Mouse (Mus musculus): ENCODE results near the gene Ugt1a1. TPM values are rescaled to one million over a fixed set of nuclear protein-coding genes. Genes with fewer than 3 reads are reported as not detected.

Ugt1a1 gene
- polyA plus RNA-seq, 1 experiment from 2014 or later: not detected

DNA sequence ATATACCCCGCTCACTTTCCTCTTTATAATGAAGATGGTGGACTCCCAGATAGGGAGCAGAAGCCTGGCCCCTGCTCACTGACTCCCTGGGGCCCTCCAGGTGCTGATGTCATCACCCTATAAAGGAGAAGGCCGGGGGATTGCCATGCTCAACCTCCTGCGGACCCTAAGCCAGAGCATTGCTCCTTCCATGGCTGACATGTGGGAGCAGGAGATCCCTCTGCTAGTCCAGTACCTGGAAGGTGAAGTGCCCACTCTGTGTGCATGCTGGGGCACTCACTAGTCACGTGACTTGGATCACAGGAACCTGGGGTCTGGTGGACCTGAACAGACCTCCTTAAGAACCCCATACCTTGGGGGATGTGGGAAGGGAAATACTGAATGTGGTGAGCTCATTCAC is 28.8 kb downstream of the Ugt1a1 start:
- Histone ChIP-seq H3K9ac (no peak overlapping the region), H3K4me1 (no peaks in the 10 kb centered on the region), H3K27me3 (no peaks in the 10 kb centered on the region), H3K36me3 (replicated peaks) (no peaks in the 10 kb centered on the region), H3K4me3 (replicated peaks) (no peak overlapping the region), H3K9me3 (peaks cover 93% of the 10 kb centered on the region), H3K4me2 (no peak overlapping the region), H3K27ac (no peak overlapping the region)
- 72% methylated on average over 4 of the region's 4 CpGs for whole genome bisulfite sequencing
- ATAC-seq (ENCODE audit: low FRiP score): peak; percentile 1; the same call in 1 of the 2 replicates

DNA sequence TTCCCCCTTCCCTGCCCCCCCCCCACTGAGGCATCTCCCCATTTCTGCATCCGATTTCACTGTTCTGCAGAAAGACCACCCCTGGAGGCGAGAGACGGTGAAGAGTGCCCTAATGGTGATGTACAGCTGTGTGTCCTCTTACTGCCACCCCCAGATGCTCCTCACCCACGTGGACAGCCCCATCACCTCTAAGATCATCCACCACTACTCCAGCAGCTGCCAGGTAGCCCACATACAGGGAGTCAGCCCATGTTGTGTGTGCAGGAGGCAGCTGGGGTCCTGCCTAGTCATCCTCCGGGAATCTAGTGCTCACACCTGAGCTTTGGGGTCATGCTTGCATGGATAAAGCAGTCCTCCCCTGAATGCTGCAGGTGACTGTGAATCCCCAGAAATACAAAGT is 32.1 kb downstream of the Ugt1a1 start:
- no peak overlapping the region for H3K27ac ChIP-seq
- no peak overlapping the region for H3K4me2 ChIP-seq
- peaks cover 95% of the 10 kb centered on the region for H3K9me3 ChIP-seq
- H3K4me1 ChIP-seq: no peaks in the 10 kb centered on the region
- no peak overlapping the region for H3K4me3 ChIP-seq (replicated peaks)
- no peak for ATAC-seq (ENCODE audit: low FRiP score)
- 67% methylated on average over 5 of the region's 5 CpGs for WGBS
- no peaks in the 10 kb centered on the region for H3K36me3 ChIP-seq (replicated peaks)
- no peak overlapping the region for H3K9ac ChIP-seq
- H3K27me3 ChIP-seq: no peaks in the 10 kb centered on the region

DNA sequence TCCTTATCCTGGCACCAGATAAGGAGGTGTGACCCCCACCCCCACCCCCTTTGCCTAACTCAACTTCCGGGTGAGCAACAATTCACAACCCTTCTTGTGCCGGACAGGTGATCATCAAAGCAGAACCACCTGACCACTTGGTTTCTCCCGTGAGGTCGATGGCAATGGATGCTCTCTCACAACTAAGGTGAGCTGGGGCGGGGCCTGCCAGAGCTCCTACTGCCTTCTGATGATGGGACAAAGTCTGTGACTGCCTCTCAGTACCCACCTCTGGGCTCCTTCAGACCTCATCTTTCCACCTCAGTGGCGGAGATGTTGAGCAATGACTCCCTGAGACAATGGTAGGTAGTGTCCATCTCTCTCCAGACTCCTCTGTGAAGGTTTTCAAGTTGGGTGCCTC is 34.1 kb downstream of the Ugt1a1 start:
- Histone ChIP-seq H3K27me3 (no peaks in the 10 kb centered on the region), H3K9ac (no peak overlapping the region), H3K4me2 (no peak overlapping the region), H3K36me3 (replicated peaks) (no peaks in the 10 kb centered on the region), H3K27ac (no peak overlapping the region), H3K4me3 (replicated peaks) (no peak overlapping the region), H3K9me3 (peaks cover 95% of the 10 kb centered on the region), H3K4me1 (no peaks in the 10 kb centered on the region)
- ATAC-seq (ENCODE audit: low FRiP score): 0 out of 2 replicates have a peak, but pooled peaks have one; percentile 0
- 79% methylated on average over 6 of the region's 6 CpGs for WGBS

DNA sequence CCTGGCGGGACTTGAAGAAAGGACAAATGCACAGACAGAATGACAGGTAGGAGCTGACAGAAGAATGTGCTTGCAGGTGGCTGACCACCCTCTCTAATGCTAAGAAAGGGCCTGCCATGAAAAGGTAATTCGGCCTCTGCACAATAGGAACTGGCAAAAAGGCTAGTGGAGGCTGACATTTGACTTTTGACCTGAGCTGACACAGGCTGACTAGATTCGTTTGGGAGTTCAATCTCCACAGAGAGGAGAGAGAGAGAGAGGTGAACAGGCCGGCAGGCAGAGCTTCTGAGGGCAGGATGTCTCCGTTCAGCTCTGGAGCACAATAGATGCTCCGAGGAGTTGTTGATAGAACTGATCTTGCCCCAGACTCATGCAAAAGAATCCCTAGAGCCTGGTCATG is 34.6 kb downstream of the Ugt1a1 start:
- H3K4me1 ChIP-seq: no peaks in the 10 kb centered on the region
- H3K9ac ChIP-seq: no peak overlapping the region
- no peak overlapping the region for H3K4me2 ChIP-seq
- H3K4me3 ChIP-seq (replicated peaks): no peak overlapping the region
- no peaks in the 10 kb centered on the region for H3K27me3 ChIP-seq
- no peaks in the 10 kb centered on the region for H3K36me3 ChIP-seq (replicated peaks)
- H3K27ac ChIP-seq: no peak overlapping the region
- 43% methylated on average over 6 of the region's 6 CpGs for WGBS
- ATAC-seq (ENCODE audit: low FRiP score): no peak
- H3K9me3 ChIP-seq: peaks cover 95% of the 10 kb centered on the region

DNA sequence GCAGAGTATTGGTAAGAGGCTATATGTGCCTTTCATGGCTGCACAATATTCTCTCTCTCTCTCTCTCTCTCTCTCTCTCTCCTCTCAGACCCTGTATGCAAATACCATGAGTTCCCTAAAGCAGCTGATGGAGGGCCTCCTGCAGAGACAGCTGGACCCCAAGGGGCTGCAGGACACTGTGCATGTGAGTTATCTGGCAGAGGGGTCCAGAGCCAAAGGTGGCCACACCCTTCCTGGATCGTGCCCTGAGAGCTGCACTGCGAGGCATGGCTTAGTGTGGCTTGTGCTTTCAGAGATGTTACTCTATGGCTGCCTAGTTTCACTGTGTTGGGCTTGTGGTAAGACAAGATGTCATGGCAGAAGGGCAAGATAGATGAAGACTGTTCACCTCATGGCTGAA is 35.9 kb downstream of the Ugt1a1 start:
- no peaks in the 10 kb centered on the region for H3K4me1 ChIP-seq
- no peaks in the 10 kb centered on the region for H3K27me3 ChIP-seq
- H3K27ac ChIP-seq: no peak overlapping the region
- no peak overlapping the region for H3K4me3 ChIP-seq (replicated peaks)
- ATAC-seq (ENCODE audit: low FRiP score): no peak
- no peak overlapping the region for H3K4me2 ChIP-seq
- peaks cover 94% of the 10 kb centered on the region for H3K9me3 ChIP-seq
- no peak overlapping the region for H3K9ac ChIP-seq
- 54% methylated on average over 2 of the region's 2 CpGs for WGBS
- H3K36me3 ChIP-seq (replicated peaks): no peaks in the 10 kb centered on the region

DNA sequence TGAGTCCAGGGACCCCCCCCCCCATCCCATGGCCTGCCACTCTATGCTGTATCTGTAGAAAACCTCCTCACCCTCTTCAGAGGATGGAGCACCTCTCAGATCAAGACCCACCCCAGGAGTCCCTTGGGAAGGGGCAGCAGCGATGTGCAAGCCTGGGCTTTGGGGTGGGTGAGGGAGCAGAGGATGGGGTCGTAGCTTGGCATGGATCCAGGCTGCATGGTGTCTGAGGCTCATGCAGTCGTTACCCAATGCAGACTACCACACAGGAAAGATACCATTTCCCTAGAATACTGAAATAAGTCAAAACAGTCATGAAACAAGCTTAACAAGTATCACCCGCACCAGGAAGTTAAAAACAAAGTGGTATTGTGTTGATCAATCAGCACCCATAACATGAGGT is 36.9 kb downstream of the Ugt1a1 start:
- Histone ChIP-seq H3K27ac (no peak overlapping the region), H3K9me3 (peaks cover 96% of the 10 kb centered on the region), H3K9ac (no peak overlapping the region), H3K4me3 (replicated peaks) (no peak overlapping the region), H3K4me1 (no peaks in the 10 kb centered on the region), H3K36me3 (replicated peaks) (no peaks in the 10 kb centered on the region), H3K4me2 (no peak overlapping the region), H3K27me3 (no peaks in the 10 kb centered on the region)
- WGBS: 68% methylated on average over 4 of the region's 4 CpGs
- ATAC-seq (ENCODE audit: low FRiP score): no peak

DNA sequence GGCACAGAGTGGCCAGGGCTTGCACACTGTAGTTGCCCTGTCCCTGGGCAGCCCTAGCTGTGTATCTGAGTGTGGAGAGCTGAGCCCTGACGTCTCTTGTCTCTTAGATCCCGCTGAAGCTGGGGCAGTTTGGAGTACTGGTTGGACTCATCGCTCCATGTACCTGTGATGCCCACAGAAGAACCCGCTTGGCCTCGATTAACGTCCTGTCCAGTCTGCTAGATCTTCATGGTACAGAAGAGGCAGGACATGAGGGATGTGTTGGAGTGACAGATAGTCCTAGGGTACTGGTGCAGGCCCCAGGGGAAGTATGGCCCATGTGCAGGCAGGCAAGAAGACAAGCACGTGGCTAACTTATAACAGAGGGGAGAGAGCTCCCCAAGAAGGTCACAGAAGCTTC is 37.8 kb downstream of the Ugt1a1 start:
- H3K27me3 ChIP-seq: no peaks in the 10 kb centered on the region
- no peak overlapping the region for H3K4me2 ChIP-seq
- H3K27ac ChIP-seq: no peak overlapping the region
- peaks cover 96% of the 10 kb centered on the region for H3K9me3 ChIP-seq
- H3K36me3 ChIP-seq (replicated peaks): no peaks in the 10 kb centered on the region
- no peaks in the 10 kb centered on the region for H3K4me1 ChIP-seq
- no peak for ATAC-seq (ENCODE audit: low FRiP score)
- no peak overlapping the region for H3K4me3 ChIP-seq (replicated peaks)
- 81% methylated on average over 7 of the region's 7 CpGs for WGBS
- H3K9ac ChIP-seq: no peak overlapping the region

DNA sequence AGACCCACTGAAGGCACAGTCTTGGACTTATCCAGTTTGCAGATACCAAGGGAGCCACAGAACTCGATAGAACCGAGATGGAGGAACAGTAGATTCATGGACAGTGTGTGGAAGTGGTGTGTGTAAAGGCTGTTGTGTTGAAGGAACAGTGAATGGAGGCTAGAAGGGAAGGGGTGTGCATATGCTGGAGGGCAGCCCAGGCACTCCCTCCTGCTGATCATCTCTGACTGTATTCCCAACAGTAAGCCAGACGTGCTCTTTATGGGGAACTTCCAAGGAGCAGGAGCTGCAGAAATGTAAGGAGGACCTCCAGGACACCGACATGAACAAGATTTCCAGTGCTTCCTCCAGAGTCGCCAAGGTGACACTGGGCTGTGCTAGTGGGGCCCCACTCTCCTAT is 38.3 kb downstream of the Ugt1a1 start:
- no peak for ATAC-seq (ENCODE audit: low FRiP score)
- Histone ChIP-seq H3K9me3 (peaks cover 96% of the 10 kb centered on the region), H3K4me1 (no peaks in the 10 kb centered on the region), H3K27ac (no peak overlapping the region), H3K9ac (no peak overlapping the region), H3K36me3 (replicated peaks) (no peaks in the 10 kb centered on the region), H3K4me3 (replicated peaks) (no peak overlapping the region), H3K27me3 (no peaks in the 10 kb centered on the region), H3K4me2 (no peak overlapping the region)
- WGBS: 83% methylated on average over 5 of the region's 5 CpGs

DNA sequence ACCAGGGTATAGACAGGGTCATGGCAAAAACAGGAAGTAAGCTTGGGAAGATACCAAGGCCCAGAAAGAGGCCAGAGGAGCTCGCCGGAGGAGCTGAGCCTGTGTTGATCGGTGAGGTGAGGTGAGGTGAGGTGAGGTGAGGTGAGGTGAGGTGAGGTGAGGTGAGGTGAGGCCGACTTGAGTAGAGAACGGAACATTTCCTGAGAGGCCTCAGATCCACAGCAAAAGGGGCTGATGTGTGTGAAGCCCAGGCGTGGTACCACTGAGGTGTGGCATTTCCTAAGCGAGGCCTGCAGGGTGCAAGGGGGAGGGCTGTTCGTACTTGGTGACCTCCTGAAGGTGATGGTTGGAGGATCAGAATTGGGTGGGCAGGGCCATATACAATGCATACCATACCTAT is 41.3 kb downstream of the Ugt1a1 start:
- ATAC-seq (ENCODE audit: low FRiP score): no peak
- 70% methylated on average over 8 of the region's 8 CpGs for WGBS

DNA sequence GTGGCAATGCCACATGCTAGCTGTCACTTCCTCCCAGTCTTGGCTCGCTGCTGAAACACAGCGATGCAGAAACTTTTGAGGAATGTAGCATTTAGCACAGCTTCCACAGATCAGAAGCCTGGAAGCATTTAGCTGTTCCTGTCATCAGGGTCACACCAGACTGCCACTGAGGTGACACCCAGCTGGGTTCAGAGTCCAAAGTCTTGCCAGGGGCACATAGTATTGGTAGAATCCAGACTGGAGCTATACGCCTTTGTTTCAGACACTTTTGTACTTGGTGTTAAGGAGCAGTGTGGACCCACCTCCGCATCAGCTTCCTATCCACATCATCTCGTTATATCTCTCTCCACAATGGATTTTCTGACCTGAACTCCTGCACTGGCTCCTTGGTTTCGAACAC is 41.8 kb downstream of the Ugt1a1 start:
- Histone ChIP-seq H3K36me3 (replicated peaks) (no peaks in the 10 kb centered on the region), H3K4me2 (no peak overlapping the region), H3K9ac (no peak overlapping the region), H3K4me1 (no peaks in the 10 kb centered on the region), H3K27ac (no peak overlapping the region), H3K4me3 (replicated peaks) (no peak overlapping the region), H3K27me3 (no peaks in the 10 kb centered on the region), H3K9me3 (peaks cover 96% of the 10 kb centered on the region)
- WGBS: 70% methylated on average over 6 of the region's 6 CpGs
- no peak for ATAC-seq (ENCODE audit: low FRiP score)

More for the DNA sequence above, 41.3 kb downstream of the Ugt1a1 start:
- H3K4me2 ChIP-seq: no peak overlapping the region
- no peaks in the 10 kb centered on the region for H3K27me3 ChIP-seq
- H3K36me3 ChIP-seq (replicated peaks): no peaks in the 10 kb centered on the region
- no peak overlapping the region for H3K4me3 ChIP-seq (replicated peaks)
- H3K9ac ChIP-seq: no peak overlapping the region
- H3K4me1 ChIP-seq: no peaks in the 10 kb centered on the region
- peaks cover 96% of the 10 kb centered on the region for H3K9me3 ChIP-seq
- no peak overlapping the region for H3K27ac ChIP-seq

DNA sequence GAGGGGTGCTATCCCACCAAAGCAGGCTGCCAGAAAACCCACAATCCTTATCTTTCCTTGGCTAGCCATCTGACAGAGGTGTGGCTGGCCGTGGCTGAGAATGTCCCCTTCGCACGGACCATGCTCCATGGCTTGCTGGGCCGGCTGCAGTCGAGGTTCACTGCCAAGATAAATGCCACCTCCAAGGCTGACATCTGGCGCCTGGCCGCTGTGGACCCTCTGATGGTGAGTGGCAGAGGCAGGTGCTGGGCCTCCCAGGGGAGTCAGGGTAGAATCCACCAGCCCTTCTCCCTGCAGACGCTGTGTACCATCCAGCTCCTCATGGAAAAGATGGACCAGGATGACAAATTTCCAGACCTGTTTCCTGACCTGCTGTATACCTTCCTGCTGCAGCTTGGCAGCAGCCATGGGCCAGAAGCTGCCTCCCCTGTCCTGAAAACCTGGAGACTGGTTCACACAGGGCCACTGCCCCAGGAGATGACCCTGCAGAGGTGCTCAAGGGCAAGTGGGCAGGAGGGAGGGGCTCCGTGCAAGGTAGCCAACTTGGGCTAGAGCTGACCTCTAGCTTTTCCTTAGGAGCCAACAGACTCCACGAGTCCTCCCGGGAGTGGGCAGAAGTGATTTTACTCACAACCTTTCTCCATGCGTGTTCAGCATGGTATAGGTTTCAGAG is 43.2 kb downstream of the Ugt1a1 start:
- ATAC-seq (ENCODE audit: low FRiP score): no peak
- Histone ChIP-seq H3K36me3 (replicated peaks) (peaks cover 8% of the 10 kb centered on the region), H3K4me1 (no peaks in the 10 kb centered on the region), H3K9ac (no peak overlapping the region), H3K4me2 (no peak overlapping the region), H3K4me3 (replicated peaks) (no peak overlapping the region), H3K9me3 (peaks cover 89% of the 10 kb centered on the region), H3K27ac (no peak overlapping the region), H3K27me3 (no peaks in the 10 kb centered on the region)
- 89% methylated on average over 12 of the region's 12 CpGs for WGBS

DNA sequence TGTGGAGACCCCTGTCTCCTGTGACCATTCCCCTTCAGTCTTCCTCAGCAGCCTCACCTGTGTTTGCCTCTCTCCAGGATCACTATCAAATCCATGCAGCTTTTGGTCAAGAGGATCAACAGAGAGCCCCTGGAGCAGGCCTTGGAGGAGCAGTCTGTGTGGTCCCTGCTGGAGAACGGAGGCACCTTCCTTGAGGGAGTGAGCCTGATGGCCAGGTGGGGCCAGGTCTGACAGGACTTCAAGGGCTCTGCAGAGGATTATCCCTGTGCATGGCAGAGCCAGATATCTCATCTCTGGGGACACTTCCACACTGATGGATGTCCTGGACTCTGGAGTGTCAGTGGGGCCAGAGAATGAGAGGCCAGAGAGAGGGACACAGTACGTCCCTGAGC is 43.7 kb downstream of the Ugt1a1 start:
- peaks cover 14% of the 10 kb centered on the region for H3K36me3 ChIP-seq (replicated peaks)
- no peak overlapping the region for H3K9ac ChIP-seq
- H3K27me3 ChIP-seq: no peaks in the 10 kb centered on the region
- no peaks in the 10 kb centered on the region for H3K4me1 ChIP-seq
- WGBS: 52% methylated on average over 2 of the region's 2 CpGs
- no peak for ATAC-seq (ENCODE audit: low FRiP score)
- no peak overlapping the region for H3K4me2 ChIP-seq
- H3K4me3 ChIP-seq (replicated peaks): no peak overlapping the region
- no peak overlapping the region for H3K27ac ChIP-seq
- H3K9me3 ChIP-seq: peaks cover 88% of the 10 kb centered on the region

DNA sequence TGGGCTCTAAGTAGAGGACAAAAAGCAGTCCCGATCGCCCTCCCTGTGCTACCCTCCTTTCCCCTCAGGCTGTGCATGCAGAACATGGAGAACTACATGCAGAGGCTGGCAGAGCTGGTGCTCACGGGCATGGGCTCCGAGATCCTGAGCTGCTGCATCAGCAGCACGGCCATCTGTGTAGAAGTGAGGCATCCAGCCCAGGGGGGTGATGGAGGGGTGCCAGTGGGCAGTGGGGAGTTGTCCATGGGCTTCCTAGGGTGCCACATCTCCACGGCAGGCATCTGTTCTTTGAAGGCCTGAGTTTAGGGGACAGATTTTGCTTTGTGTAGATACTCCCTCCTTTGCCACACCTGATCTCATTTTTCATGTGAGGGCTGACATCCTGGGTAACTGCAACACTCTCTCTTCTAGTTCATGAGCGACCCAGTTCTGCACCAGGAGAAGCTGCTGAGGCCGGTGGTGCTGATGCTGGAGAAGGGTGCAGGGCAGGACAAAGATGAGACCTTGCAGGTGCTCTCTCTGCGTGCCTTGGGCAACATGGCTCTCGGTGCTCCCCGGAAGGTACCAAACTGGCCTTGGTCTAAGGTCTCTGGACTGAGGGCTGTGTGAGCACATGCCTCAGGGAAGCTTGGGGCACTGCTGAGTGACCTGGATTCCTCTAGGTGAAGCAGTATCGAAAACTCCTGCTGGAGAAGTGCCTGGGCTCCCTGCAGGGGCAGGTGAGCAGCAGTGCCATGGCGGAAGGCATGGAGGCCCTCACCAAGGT is 44.4 kb downstream of the Ugt1a1 start:
- Histone ChIP-seq H3K36me3 (replicated peaks) (peaks cover 21% of the 10 kb centered on the region), H3K27me3 (no peaks in the 10 kb centered on the region), H3K4me3 (replicated peaks) (no peak overlapping the region), H3K9me3 (peaks cover 82% of the 10 kb centered on the region), H3K9ac (no peak overlapping the region), H3K4me1 (no peaks in the 10 kb centered on the region), H3K4me2 (no peak overlapping the region), H3K27ac (no peak overlapping the region)
- ATAC-seq (ENCODE audit: low FRiP score): no peak
- 82% methylated on average over 13 of the region's 13 CpGs for WGBS

Measured in forebrain, embryonic 12.5 days (tissue).